8 mouse cellular contexts compared by ENCODE assay signal in genomic region chr5:96911550-96912253, GRCm38 (mm10).
A peak's percentile ranks its signal among the peaks of the same experiment; 100 is the strongest.
DNase-seq lines count a peak whose midpoint lies in the region; ATAC-seq lines count a peak whose summit lies in the region.

No protein-coding gene starts in this region.

- DNase-seq in layer of hippocampus, adult 11-12 months (ENCODE audit: low spot score), result peak; percentile 70
- no peak for DNase-seq in layer of hippocampus, adult 9-10 months (ENCODE audit: low spot score)
- DNase-seq in adrenal gland, postnatal 14 days, result peak; percentile 45
- peak; percentile 47 for DNase-seq in kidney, adult 18-20 months
- peak; percentile 31 for DNase-seq in retina, embryonic 14.5 days (ENCODE audit: low spot score)
- DNase-seq in testis, postnatal 10 days (ENCODE audit: low spot score), result no peak

- ATAC-seq in granulocyte monocyte progenitor cell, adult 5-6 weeks (replicated peaks; ENCODE audit: poor library complexity, severe bottlenecking), result peak; percentile 78
- ATAC-seq in liver, embryonic 16.5 days (ENCODE audit: low read depth), result peak; percentile 89

- H3K4me2 ChIP-seq in liver, embryonic 16.5 days (ENCODE audit: low read depth, low read length), result peak overlapping the region; percentile 75

- H3K9me3 ChIP-seq in liver, embryonic 16.5 days (replicated peaks; ENCODE audit: control insufficient read depth, low read length), result no peaks in the 10 kb centered on the region

- WGBS in liver, embryonic 16.5 days (ENCODE audit: insufficient replicate concordance), result 9% methylated on average over 13 of the region's 13 CpGs

- H3K9ac ChIP-seq in liver, embryonic 16.5 days (ENCODE audit: low read depth, low read length), result peak overlapping the region; percentile 72

- H3K4me3 ChIP-seq in liver, embryonic 16.5 days (ENCODE audit: low read depth, low read length), result peak overlapping the region; percentile 53

- H3K27me3 ChIP-seq in liver, embryonic 16.5 days (ENCODE audit: control insufficient read depth, insufficient read depth, low read depth, low read length), result no peaks in the 10 kb centered on the region

- peaks cover 57% of the 10 kb centered on the region for H3K4me1 ChIP-seq in liver, embryonic 16.5 days (ENCODE audit: control insufficient read depth, low read depth, low read length)

- H3K36me3 ChIP-seq in liver, embryonic 16.5 days (ENCODE audit: control insufficient read depth, insufficient read depth), result no peaks in the 10 kb centered on the region

- peak overlapping the region; percentile 93 for H3K27ac ChIP-seq in liver, embryonic 16.5 days (ENCODE audit: low read length)

Comparison
In these comparisons a context has a peak if more than half of its experiments do, and no peak if none do; other contexts are left out.
1. DNase-seq: peak in layer of hippocampus, adult 11-12 months (single experiment), adrenal gland, postnatal 14 days (single experiment), kidney, adult 18-20 months (single experiment) and retina, embryonic 14.5 days (single experiment); none in layer of hippocampus, adult 9-10 months (single experiment) and testis, postnatal 10 days (single experiment).